Mouse (Mus musculus) bone marrow, adult 2 months (tissue): Measurements from ENCODE around the gene Eef1g.

Source experiments
- CTCF ChIP-seq: fragments of 200-500 bp; IDR thresholded peaks from 2 replicates; pipeline ENCODE4 v1.5.1; 2011; ENCODE audit warnings: low read length, control low read depth; ENCODE audit not compliant: control insufficient read depth, insufficient read depth
- POLR2A ChIP-seq: fragments of 200-500 bp; IDR thresholded peaks from 2 replicates; pipeline ENCODE4 v1.6.1; 2011; ENCODE audit warnings: low read depth, mild to moderate bottlenecking, control low read depth, low read length, borderline replicate concordance; ENCODE audit not compliant: control insufficient read depth

GRCm38 (mm10) chr19:8989066-8989566 is 22.3 kb downstream of the Eef1g start, which contains the start of gene Ahnak:
- TF ChIP-seq CTCF (no peak), POLR2A (peak; percentile 72; the same call in 1 of the 2 replicates)
